Mouse (Mus musculus) hindbrain, embryonic 11.5 days (tissue): ENCODE measurements at regions not wholly inside any gene's neighbourhood (a gene's known extent, or its start where the extent isn't known, plus 50 kb on each side); places are given as distances from the start of the nearest gene placed in this dataset.

Experiments
- ATAC-seq: fragments of 200-750 bp; cut with Nextera tagmentation; 2 replicates; pipeline ENCODE4 v1.8.0; 2017; ENCODE audit warnings: mild to moderate bottlenecking, moderate TSS enrichment, moderate library complexity; ENCODE audit not compliant: low FRiP score
- DNase-seq: peaks from one replicate; pipeline ENCODE4 v3.0.0-alpha.2; 2015; ENCODE audit warnings: low spot score
- H3K27ac ChIP-seq: fragments of 300-500 bp; sonication (generic); 2 replicates; pipeline ENCODE4 v1.5.1; 2014; ENCODE audit warnings: mild to moderate bottlenecking, low read depth, low read length
- H3K27me3 ChIP-seq: fragments of 300-500 bp; sonication (generic); 2 replicates; pipeline ENCODE4 v1.6.1; 2014; ENCODE audit warnings: mild to moderate bottlenecking, low read length, moderate library complexity, mixed read lengths; ENCODE audit not compliant: control insufficient read depth, insufficient read depth
- H3K36me3 ChIP-seq: fragments of 300-500 bp; sonication (generic); 2 replicates; pipeline ENCODE4 v1.6.1; 2014; ENCODE audit warnings: mild to moderate bottlenecking, low read length, moderate library complexity, mixed read lengths; ENCODE audit not compliant: control insufficient read depth, insufficient read depth
- H3K4me1 ChIP-seq: fragments of 300-500 bp; sonication (generic); replicated peaks from 2 replicates; pipeline ENCODE4 v1.6.1; 2014; ENCODE audit warnings: low read length, mixed read lengths; ENCODE audit not compliant: control insufficient read depth, insufficient read depth
- H3K4me2 ChIP-seq: fragments of 300-500 bp; sonication (generic); replicated peaks from 2 replicates; pipeline ENCODE4 v1.6.1; 2014; ENCODE audit warnings: mild to moderate bottlenecking, low read depth, low read length
- H3K4me3 ChIP-seq: fragments of 300-500 bp; sonication (generic); 2 replicates; pipeline ENCODE4 v1.5.1; 2014; ENCODE audit warnings: low read depth, low read length
- H3K9ac ChIP-seq: fragments of 300-500 bp; sonication (generic); 2 replicates; pipeline ENCODE4 v1.6.1; 2014; ENCODE audit warnings: low read depth, low read length
- H3K9me3 ChIP-seq: fragments of 300-500 bp; sonication (generic); 2 replicates; pipeline ENCODE4 v1.6.1; 2016; ENCODE audit warnings: low read length; ENCODE audit not compliant: control insufficient read depth
- WGBS: fragments of 180-500 bp; shearing (Covaris S2); extraction: QIAGEN DNeasy Blood & Tissue Kit; methylation state at CpG from one replicate; pipeline ENCODE4 v1.1.7; 2014; 5-methylcytosine and 5-hydroxymethylcytosine counted together

GRCm38 (mm10) chr2:158937948-158938565 lies 143.4 kb downstream of the Dhx35 start:
- no peak overlapping the region for H3K4me3 ChIP-seq

GRCm38 (mm10) chr2:158949418-158949817 lies 154.8 kb downstream of the Dhx35 start:
- no peak overlapping the region for H3K4me2 ChIP-seq
- no peak overlapping the region for H3K4me3 ChIP-seq
- H3K9ac ChIP-seq = no peak overlapping the region
- ATAC-seq = peak; percentile 45; the same call in 1 of the 2 replicates
- H3K36me3 ChIP-seq = no peaks in the 10 kb centered on the region
- no peaks in the 10 kb centered on the region for H3K27me3 ChIP-seq
- 35% methylated on average over 6 of the region's 6 CpGs for WGBS
- H3K9me3 ChIP-seq = no peaks in the 10 kb centered on the region
- H3K27ac ChIP-seq = no peak overlapping the region
- H3K4me1 ChIP-seq = 0 out of 2 replicates have a peak, but pooled peaks cover 2% of the 10 kb centered on the region
- no peak for DNase-seq

More at GRCm38 (mm10) chr2:158937948-158938565, 143.4 kb downstream of the Dhx35 start:
- no peak for DNase-seq
- no peaks in the 10 kb centered on the region for H3K4me1 ChIP-seq
- H3K9me3 ChIP-seq = no peaks in the 10 kb centered on the region
- no peaks in the 10 kb centered on the region for H3K36me3 ChIP-seq
- H3K9ac ChIP-seq = no peak overlapping the region
- H3K27me3 ChIP-seq = no peaks in the 10 kb centered on the region
- H3K27ac ChIP-seq = no peak overlapping the region
- no peak for ATAC-seq
- H3K4me2 ChIP-seq = no peak overlapping the region
- 94% methylated on average over 2 of the region's 2 CpGs for WGBS

DNA sequence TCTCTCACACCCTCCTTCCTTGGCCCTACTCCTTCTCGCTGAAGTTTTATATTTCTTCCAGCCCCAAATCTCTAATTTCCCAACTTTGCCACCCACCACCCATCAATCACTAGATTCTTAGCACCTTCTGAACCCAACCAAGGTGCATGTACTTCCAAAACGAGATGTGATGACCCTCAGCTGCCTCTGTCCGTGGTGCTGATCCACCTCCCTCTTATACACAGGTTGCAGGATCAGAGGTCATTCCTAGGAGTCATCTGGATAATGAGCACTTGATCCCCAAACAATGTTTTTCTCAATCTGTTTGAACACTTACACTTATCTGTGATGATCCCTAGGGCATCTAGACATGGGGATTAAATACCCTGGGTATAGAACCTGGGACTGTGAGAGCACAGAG lies 156.5 kb downstream of the Dhx35 start:
- Histone ChIP-seq H3K27me3 (no peaks in the 10 kb centered on the region), H3K4me2 (no peak overlapping the region), H3K36me3 (no peaks in the 10 kb centered on the region), H3K4me1 (0 out of 2 replicates have a peak, but pooled peaks cover 2% of the 10 kb centered on the region), H3K9ac (no peak overlapping the region), H3K9me3 (no peaks in the 10 kb centered on the region), H3K4me3 (no peak overlapping the region), H3K27ac (no peak overlapping the region)
- DNase-seq (peak; percentile 34), ATAC-seq (no peak)
- WGBS = 35% methylated on average over 3 of the region's 3 CpGs

- no peaks in the 10 kb centered on the region for H3K9me3 ChIP-seq
- 42% methylated on average over 11 of the region's 11 CpGs for WGBS
- no peaks in the 10 kb centered on the region for H3K36me3 ChIP-seq
- H3K4me1 ChIP-seq = no peaks in the 10 kb centered on the region
- H3K4me3 ChIP-seq = no peak overlapping the region
- DNase-seq = peak; percentile 26
- no peak overlapping the region for H3K27ac ChIP-seq
- H3K27me3 ChIP-seq = no peaks in the 10 kb centered on the region
- H3K9ac ChIP-seq = no peak overlapping the region
- no peak overlapping the region for H3K4me2 ChIP-seq
- ATAC-seq = peak; percentile 64; the same call in 1 of the 2 replicates
Observed at GRCm38 (mm10) chr2:158956888-158957287, 162.3 kb downstream of the Dhx35 start.

GRCm38 (mm10) chr2:158965003-158965665 lies 170.5 kb downstream of the Dhx35 start:
- no peak overlapping the region for H3K4me2 ChIP-seq
- H3K9ac ChIP-seq = no peak overlapping the region
- H3K4me1 ChIP-seq = no peaks in the 10 kb centered on the region
- no peaks in the 10 kb centered on the region for H3K27me3 ChIP-seq
- ATAC-seq (no peak), DNase-seq (no peak)
- no peak overlapping the region for H3K4me3 ChIP-seq
- H3K27ac ChIP-seq = no peak overlapping the region
- no peaks in the 10 kb centered on the region for H3K9me3 ChIP-seq
- 86% methylated on average over 6 of the region's 6 CpGs for WGBS
- H3K36me3 ChIP-seq = no peaks in the 10 kb centered on the region

DNA sequence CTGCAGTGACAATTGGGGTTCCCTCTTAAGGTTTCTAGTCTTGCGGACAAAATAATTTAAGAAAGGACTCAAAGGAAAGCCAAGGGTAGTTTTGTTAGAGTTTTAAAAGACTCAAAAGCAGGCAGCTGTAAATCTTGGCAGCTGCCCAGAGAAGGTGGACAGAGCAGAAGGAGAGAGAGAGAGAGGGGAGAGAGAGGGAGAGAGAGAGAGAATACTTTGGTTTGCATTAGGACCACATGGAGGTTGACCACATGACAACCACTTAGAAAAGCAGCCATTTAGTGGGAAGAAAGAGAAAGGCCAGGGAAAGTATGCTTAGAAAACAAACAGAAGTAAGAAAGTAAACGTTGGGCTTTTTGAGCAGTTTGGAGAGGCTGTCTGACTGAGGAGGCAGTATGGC lies 177.6 kb downstream of the Dhx35 start:
- ATAC-seq (no peak), DNase-seq (no peak)
- H3K9ac ChIP-seq = no peak overlapping the region
- H3K36me3 ChIP-seq = no peaks in the 10 kb centered on the region
- H3K4me3 ChIP-seq = no peak overlapping the region
- no peaks in the 10 kb centered on the region for H3K27me3 ChIP-seq
- H3K4me1 ChIP-seq = no peaks in the 10 kb centered on the region
- no peak overlapping the region for H3K27ac ChIP-seq
- no peaks in the 10 kb centered on the region for H3K9me3 ChIP-seq
- 65% methylated on average over 2 of the region's 2 CpGs for WGBS
- H3K4me2 ChIP-seq = no peak overlapping the region

DNA sequence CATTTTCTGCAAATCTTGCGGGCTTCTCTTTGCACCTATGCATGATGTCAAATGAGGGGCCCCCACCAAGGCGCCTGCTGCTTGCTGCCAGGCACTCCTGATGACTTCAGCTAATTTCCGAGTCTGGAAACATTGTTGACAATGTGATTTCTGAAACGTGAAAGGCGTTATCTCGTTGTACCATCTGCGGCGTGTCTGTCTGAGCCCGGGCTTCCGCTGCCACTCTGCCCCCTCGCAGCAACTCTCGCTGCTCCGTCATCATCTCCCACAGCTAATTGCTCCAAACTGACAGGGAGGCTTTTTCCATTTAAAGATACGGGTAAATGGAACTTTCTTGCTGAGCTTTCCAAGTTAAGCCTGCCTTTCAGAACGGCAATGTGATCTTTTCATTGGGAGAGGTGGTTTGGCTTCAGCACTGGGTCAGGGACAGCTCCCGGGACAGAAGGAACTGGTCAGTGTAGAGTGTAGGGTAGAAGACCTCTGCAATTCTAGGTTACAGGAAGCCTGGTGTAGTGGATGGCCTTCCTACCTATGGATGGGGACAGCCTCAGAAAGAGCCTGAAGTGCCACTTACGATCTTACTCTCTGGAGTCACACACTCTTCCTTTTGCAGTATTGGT lies 191.0 kb downstream of the Dhx35 start:
- 79% methylated on average over 17 of the region's 17 CpGs for WGBS
- ATAC-seq = no peak

DNA sequence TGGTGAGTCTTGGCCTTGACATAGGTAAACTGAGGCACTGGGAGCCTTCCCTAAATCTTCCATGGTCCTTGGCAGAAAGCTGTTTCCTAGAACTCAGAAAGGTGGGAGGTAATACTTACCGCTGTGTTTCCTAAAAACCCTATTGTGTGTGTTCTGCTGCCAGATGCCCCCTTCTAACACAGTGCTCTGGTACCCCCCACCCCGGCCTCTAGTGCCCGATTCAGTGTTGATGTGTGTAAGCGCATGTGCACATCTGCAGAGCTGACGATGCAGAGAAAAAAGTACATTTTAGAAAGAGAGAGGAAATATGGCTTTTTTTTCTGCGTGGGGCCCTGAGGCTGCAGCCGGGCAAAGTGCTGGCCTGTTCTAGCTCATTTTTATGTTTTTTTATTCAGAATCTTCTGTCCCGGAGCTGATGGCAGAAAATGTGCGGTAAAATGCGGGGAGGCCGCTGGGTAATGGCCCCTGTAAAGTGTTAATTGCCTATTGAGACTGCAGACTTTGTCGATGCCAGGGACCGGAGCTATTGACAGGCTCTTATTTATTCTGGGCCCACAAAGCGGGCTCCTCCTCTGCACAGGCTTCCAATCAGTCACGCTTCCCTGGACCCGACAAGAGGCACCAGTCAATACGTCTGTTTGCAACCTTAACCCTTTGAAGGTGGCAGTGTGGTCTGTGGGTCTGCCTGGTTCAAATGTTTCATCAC lies 208.0 kb downstream of the Dhx35 start:
- H3K4me1 ChIP-seq = peaks cover 3% of the 10 kb centered on the region; the same call in 1 of the 2 replicates
- peaks cover 2% of the 10 kb centered on the region; the same call in 1 of the 2 replicates for H3K27me3 ChIP-seq
- 19% methylated on average over 17 of the region's 17 CpGs for WGBS
- no peak overlapping the region; the same call in 1 of the 2 replicates for H3K9ac ChIP-seq
- H3K4me3 ChIP-seq = no peak overlapping the region
- peak; percentile 90 for ATAC-seq
- no peaks in the 10 kb centered on the region for H3K36me3 ChIP-seq
- peak; percentile 68 for DNase-seq
- peak overlapping the region; percentile 28 for H3K4me2 ChIP-seq
- H3K27ac ChIP-seq = peak overlapping the region; percentile 40; the same call in 1 of the 2 replicates
- H3K9me3 ChIP-seq = no peaks in the 10 kb centered on the region

More for the DNA sequence above, 191.0 kb downstream of the Dhx35 start:
- no peak overlapping the region for H3K9ac ChIP-seq
- no peaks in the 10 kb centered on the region for H3K27me3 ChIP-seq
- no peaks in the 10 kb centered on the region for H3K9me3 ChIP-seq
- H3K4me3 ChIP-seq = no peak overlapping the region
- H3K4me2 ChIP-seq = no peak overlapping the region
- peak; percentile 63 for DNase-seq
- no peak overlapping the region for H3K27ac ChIP-seq
- no peaks in the 10 kb centered on the region for H3K4me1 ChIP-seq
- H3K36me3 ChIP-seq = no peaks in the 10 kb centered on the region
